Mouse (Mus musculus): ENCODE results near the gene Nos3.
A peak's percentile ranks its signal among the peaks of the same experiment; 100 is the strongest.
"Not testable (repeated sequence)": the region's sequence is repeated elsewhere in the genome, so short reads cannot be mapped to it uniquely, and the experiment has no call there.

Gene Nos3

GRCm38 (mm10) chr5:24379501-24379900 is 14.9 kb downstream of the Nos3 start:
- DNase-seq: no peak

DNA sequence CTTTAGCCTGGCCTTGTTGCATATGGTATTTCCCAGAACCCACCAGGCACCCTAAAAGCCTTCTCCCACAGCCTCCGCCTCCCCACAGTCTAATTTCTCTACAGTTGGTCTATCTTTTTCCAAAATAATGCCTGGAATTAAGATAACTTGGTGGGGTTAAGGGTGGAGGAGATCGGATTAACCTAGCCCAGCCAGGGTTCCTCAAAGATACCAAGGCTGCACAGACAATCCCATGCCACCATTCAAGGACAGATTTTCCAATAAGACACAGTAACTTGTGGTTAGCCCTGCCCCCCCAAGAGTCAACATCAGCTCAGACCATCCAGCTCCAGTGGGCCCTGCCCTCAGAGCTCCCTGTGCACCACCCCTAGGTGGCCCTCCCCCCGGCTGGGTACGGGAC is 15.9 kb downstream of the Nos3 start:
- DNase-seq: no peak

GRCm38 (mm10) chr5:24381486-24381885 is 16.9 kb downstream of the Nos3 start:
- DNase-seq: no peak

GRCm38 (mm10) chr5:24381988-24382387 is 17.4 kb downstream of the Nos3 start:
- DNase-seq: no peak

- peak; percentile 97 for DNase-seq
These were observed 18.6 kb downstream of the Nos3 start for GRCm38 (mm10) chr5:24383026-24383859.

DNA sequence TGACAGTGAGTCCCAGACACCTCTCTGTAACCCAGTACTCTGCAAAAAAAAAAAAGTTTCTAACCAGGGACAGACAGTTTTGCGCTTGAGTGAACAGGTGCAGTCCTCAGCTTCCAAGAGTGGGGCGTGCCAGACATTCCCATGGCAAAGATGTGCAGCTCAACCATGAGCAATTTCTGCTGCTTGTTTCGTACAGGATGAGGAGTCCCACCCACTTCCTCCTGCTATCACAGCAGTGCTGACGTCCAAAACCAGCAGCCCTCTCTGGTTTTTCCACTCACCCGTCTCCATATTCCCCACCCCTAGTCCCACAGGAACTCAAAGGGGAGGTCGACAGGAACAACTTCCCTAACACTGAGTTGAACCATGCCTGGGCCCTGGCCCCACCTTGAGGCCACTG is 19.8 kb downstream of the Nos3 start:
- no peak for DNase-seq

DNA sequence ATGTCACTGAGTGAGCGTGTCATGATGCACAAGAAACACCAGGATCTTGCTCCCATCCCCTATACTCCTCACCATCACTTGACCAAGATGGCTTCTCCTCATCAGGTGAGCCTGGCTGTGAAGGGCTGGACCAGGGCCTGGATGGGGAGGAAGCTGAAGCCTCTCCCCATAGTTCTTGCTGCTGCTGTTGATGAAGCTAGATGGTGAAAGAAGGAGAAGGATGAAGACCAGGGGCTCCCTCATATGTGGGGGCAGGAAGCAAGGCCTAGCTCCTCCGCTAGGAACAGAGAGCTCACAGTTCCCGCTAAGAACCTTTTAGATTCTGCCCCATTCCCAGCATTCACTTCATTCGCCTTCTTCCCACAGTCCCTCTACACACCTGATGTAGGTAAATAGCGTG is 20.8 kb downstream of the Nos3 start:
- DNase-seq: no peak

- DNase-seq: no peak
These were observed 21.4 kb downstream of the Nos3 start for GRCm38 (mm10) chr5:24385887-24386550.

DNA sequence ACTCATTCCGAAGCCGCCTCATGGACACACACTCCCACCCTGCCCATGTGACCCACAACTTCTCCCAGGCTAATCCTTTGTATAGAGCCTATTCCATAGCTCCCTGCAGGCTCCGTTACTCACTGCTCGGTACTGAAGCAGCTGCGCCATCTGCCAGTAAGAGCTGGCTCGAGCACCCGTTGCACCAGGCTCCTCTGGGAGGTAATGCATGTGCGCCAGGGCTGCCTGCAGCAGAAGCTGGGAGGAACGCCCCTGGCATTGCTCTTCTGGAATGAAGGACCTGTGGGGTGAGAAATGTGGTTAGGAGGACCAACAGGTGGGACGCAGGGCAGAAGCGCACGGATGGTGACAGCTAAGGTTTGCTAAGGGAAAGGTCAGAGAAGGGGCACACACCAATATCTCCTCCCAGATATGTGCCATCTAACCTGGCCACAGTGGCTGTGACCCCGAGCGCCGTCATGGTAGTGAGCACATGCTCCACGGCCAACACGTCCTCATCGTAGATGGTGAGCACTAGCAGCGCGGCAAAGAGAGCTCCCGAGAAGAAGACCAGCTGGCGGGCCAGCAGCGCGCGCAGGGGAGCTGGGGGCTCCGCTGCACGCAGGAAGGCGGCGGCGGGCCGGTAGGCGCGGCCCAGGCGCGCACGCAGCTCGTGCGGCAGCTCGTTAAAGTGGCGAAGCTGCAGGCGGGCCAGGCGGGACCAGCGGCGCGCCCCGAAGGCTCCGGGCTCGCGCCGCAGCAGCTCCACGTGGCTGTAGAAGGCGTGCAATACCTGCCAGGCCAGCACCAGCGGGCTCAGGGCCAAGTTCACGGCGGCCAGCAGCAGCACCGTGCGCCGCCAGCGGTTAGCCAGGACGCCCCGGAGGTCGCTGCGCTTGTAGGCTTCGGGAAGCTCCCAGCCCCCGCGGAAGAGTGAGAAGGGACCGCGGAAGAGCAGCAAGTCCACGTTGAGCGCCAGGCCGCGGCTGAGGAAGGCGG is 22.9 kb downstream of the Nos3 start:
- DNase-seq: peak; percentile 60

DNA sequence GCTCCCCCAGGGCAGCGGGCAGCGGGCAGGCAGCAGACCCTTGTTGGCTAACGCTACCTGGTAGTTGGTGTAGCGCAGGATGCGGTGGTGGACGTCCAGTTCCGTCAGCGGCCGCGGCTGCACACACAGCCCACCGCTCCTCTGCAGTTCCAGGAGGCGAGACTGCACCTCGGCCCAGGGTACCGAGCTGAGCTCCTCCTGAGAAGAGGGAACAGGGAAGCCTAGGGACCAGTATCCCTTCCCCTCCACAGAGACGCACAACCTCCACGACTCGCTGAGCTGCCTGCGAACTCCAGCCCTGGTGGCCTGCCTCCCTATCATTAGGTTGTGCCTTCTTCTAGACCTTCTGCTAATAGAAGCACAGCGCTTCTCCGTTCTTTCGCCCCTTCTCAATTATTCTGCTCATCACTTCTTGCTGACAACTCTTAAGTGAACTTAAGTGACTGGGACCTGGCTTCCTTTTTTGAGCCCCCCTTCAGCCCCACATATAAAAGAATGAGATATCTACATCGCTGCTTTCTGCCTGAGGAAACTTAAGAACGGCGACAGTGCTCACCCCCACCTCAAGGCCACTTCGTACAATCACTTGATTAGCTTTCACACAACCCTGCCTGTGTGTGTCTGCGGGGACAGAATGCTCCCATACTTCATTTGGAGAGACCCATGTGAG is 23.8 kb downstream of the Nos3 start:
- DNase-seq: no peak

DNA sequence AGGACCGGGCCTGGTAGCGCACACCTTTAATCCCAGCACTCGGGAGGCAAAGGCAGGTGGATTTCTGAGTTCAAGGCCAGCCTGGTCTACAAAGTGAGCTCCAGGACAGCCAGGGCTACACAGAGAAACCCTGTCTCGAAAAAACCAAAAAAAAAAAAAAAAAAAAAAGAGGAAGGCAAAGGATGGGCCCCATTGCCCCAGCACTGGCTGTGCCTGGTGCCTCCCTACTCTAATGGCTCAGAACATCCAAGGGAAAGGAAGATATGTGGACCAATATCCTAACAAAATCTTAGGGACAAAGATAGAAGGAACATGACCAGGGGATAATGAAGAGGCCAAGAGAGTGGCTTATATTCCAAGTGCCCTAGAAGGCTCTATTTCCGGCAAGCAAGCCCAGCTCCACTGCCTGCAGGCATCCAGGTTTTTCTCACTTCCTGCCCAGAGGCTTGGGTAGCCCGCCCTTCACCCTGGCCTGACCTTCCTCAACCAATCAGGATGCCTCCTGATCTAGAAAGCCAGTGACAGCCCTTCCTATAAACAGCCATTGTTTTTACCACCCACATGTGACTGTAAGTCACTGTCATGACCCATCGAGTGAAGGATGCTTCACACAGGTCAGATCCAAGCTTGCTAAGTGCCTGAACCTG is 24.5 kb downstream of the Nos3 start:
- DNase-seq: no peak

- DNase-seq: no peak
These were observed 25.0 kb downstream of the Nos3 start for GRCm38 (mm10) chr5:24389658-24390020.

DNA sequence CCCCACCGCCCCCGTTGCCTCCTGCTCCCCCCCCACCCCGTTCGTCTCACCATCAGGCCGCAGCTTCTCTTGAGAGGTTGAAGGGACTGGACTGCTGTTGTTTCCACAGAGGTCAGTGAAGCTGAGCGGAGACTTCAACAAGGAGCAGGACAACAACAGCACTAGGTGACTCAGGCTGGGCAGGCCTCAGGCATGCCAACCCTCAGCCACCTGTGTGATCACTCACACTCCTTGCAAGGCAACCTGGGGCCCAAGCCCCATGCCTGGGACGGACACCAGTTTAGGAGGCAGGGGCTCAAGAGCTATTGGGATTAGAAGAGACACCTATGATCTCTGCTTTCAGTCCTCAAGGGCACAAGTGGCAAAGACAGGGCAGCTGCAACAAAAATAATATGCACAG is 27.3 kb downstream of the Nos3 start, which contains the start of gene Atg9b:
Gene Atg9b (minus strand): TSS at position 280 of the 400 bp plus-strand sequence.
- peak; percentile 48 for DNase-seq

DNA sequence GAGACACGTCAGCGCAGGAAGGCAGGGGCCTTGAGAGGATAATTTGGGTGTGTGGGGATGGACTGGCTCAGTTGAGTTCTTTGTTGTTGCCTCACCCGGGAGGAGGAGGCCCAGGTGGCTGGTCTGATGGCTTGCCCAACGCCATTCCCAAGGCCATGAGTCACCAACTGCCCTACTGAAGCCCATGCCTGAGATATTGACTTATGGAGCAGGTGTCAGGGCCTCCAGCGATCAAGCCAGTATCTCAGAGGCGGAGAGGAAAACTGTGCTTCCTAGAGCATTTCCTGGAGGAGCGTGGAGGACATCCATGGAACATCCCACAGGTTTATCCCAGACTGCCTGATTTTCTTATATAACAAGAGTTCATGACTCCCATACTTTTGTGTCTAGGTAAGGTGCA is 28.1 kb downstream of the Nos3 start:
- peak; percentile 57 for DNase-seq

DNA sequence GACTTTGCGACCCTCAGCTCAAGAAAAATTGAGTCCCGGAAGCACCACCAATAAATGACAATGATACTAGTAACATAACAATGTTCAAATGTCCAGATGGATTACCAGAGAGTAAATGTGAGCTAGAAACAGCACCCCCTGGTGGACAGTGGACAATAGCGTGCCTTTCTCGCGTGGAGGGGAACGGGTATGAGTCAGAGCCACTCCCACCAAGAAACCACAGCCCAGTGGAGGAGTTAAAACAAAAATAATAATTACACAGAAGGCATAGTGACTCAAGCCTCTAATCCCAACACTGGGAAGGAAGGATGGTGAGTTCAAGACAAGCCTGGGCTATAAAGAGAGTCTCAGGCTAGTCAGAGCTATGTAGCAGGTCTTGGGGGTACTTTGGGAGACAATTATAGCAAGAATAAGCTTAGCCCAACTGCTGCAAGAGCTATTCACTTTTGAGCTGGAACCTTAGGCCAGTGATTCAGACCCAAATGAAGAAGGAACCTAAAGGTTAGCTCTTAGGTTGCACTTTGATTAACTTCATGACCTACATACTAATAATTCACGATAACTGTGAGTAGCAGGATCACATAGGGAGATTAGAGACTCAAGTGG is 28.9 kb downstream of the Nos3 start, which contains the start of gene Abcb8:
Gene Abcb8 (plus strand): TSS at position 272 of the 606 bp plus-strand sequence.
- peak; percentile 82 for DNase-seq

DNA sequence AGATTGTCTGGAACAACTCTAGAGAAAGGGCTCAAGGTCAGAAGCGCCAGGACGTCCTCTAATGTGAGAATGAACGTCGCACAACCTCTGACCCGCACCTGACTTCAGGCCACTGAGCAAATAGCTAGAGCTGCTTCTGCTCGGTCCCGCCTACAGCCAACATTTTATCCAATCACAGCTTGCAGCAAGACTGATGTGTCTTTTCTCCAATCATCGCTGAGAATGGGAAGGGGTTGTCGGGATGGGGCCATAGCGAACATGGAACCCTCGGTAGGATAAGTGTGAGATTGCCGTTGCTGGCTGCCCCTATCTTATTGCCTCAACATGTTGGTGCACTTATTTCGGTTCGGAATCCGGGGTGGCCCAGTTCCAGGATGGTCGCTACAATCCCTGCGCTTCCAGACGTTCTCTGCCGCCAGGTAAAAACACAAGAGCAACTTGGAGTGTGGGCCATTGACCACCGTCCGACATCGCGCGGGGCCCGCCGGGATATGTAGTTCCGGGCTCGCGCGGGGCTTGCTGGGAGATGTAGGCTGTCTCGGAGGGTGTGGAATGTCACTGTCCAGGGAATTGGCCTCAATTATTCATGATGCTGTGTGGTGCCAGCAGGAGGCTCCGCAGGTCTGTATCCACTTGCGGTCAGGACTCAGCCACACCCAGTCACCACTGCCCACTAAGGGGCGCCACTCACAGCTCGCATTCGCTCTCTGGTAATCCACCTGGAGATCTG is 29.7 kb downstream of the Nos3 start:
- DNase-seq: peak; percentile 98

DNA sequence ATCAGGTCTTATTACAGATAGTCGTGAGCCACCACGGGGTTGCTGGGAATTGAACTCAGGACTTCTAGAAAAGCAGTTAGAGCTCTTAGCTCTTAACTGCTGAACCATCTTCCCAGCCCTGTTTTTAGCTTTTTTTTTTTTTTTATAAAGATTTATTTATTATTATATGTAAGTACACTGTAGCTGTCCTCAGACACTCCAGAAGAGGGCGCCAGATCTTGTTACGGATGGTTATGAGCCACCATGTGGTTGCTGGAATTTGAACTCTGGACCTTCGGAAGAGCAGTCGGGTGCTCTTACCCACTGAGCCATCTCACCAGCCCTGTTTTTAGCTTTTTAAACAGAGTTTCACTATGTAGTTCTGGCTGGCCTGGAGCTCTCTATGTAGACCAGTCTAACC is 31.6 kb downstream of the Nos3 start:
- not testable (repeated sequence) for DNase-seq

DNA sequence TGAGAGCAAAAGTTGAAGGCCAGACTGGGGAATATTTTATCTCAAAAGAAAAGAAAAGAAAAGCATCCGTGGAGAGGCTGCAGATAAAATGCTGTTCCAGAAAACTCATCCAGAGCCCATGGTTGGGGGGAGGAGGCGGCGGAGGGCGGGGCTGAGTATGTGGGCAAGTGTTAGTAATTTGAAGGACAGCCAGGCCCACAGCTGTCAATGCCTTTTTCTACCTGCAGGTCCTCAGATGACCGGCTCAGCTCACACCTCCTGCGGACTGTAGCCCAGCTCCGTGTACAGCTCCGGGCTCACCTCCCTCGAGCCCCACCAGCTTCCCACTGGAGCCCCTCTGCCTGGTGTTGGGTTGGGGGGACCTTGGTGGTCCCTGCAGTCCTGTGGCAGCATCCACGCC is 35.1 kb downstream of the Nos3 start:
- DNase-seq: no peak

DNA sequence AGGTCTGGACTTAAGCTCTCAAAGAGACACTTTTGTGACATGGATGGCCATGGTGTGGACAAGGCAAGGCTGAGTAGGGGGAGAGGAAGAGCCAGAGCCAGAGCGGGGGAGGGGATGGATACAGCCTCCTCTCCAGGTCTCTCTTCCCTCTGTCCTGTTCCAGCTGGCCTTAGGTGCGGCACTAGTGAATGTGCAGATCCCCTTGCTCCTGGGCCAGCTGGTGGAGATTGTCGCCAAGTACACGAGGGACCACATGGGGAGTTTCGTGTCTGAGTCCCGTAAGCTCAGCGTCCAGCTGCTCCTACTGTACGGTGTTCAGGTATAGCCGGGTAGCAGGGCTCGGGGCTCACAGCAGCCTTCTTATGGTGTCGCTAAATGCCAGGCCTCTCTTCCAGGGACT is 35.8 kb downstream of the Nos3 start:
- DNase-seq: peak; percentile 43

GRCm38 (mm10) chr5:24400911-24401605 is 36.4 kb downstream of the Nos3 start:
- DNase-seq: no peak
